Mouse (Mus musculus): ENCODE measurements around the gene Myom3.

GRCm38 (mm10) chr4:135779661-135780060 is 20.1 kb downstream of the Myom3 start:
- TF ChIP-seq CTCF (IDR thresholded peaks at IDR 0.05; ENCODE audit: insufficient read depth, low read depth, low read length) (no peak), POLR2A (IDR thresholded peaks at IDR 0.05; ENCODE audit: insufficient read depth, low read depth, low read length) (no peak)
